Mouse (Mus musculus) liver, embryonic 12.5 days (tissue): ENCODE data around the gene B4gat1. TPM values are rescaled to one million over a fixed set of nuclear protein-coding genes. Genes with fewer than 3 reads are reported as not detected.

Source experiments
- ATAC-seq: fragments of 200-750 bp; cut with Nextera tagmentation; 2 replicates; pipeline ENCODE4 v1.8.0; 2017; ENCODE audit warnings: moderate number of reproducible peaks, mild to moderate bottlenecking, moderate library complexity
- H3K27ac ChIP-seq: fragments of 300-500 bp; sonication (generic); 2 replicates; pipeline ENCODE4 v1.5.1; 2016; ENCODE audit warnings: mild to moderate bottlenecking
- H3K27me3 ChIP-seq: fragments of 300-500 bp; sonication (generic); replicated peaks from 2 replicates; pipeline ENCODE4 v1.6.1; 2016; ENCODE audit warnings: mild to moderate bottlenecking, moderate library complexity
- H3K36me3 ChIP-seq: fragments of 300-500 bp; sonication (generic); 2 replicates; pipeline ENCODE4 v1.6.1; 2016; ENCODE audit warnings: mild to moderate bottlenecking, moderate library complexity
- H3K4me1 ChIP-seq: fragments of 300-500 bp; sonication (generic); 2 replicates; pipeline ENCODE4 v1.6.1; 2016
- H3K4me2 ChIP-seq: fragments of 300-500 bp; sonication (generic); 2 replicates; pipeline ENCODE4 v1.6.1; 2016; ENCODE audit warnings: mild to moderate bottlenecking, moderate library complexity
- H3K4me3 ChIP-seq: fragments of 300-500 bp; sonication (generic); 2 replicates; pipeline ENCODE4 v1.5.1; 2016; ENCODE audit warnings: mild to moderate bottlenecking, moderate library complexity
- H3K9ac ChIP-seq: fragments of 300-500 bp; sonication (generic); 2 replicates; pipeline ENCODE4 v1.6.1; 2016; ENCODE audit warnings: mild to moderate bottlenecking, moderate library complexity
- H3K9me3 ChIP-seq: fragments of 300-500 bp; sonication (generic); replicated peaks from 2 replicates; pipeline ENCODE4 v1.6.1; 2016; ENCODE audit warnings: mild to moderate bottlenecking, moderate library complexity
- WGBS: fragments of 180-500 bp; shearing (Covaris S2); methylation state at CpG from one replicate; pipeline ENCODE4 v1.1.7; 2016; ENCODE audit not compliant: insufficient replicate concordance; 5-methylcytosine and 5-hydroxymethylcytosine counted together
- polyA plus RNA-seq: library from polyadenylated mRNA; unstranded; fragments of >200 nt; fragmentation: Nextera tagmentation; extraction: Ambion mirVana; gene quantifications from 2 replicates; pipeline ENCODE4 v1.2.1, GENCODE M21; 2016

The B4gat1 gene
- polyA plus RNA-seq, 1 experiment from 2014 or later: 13.2 TPM

DNA sequence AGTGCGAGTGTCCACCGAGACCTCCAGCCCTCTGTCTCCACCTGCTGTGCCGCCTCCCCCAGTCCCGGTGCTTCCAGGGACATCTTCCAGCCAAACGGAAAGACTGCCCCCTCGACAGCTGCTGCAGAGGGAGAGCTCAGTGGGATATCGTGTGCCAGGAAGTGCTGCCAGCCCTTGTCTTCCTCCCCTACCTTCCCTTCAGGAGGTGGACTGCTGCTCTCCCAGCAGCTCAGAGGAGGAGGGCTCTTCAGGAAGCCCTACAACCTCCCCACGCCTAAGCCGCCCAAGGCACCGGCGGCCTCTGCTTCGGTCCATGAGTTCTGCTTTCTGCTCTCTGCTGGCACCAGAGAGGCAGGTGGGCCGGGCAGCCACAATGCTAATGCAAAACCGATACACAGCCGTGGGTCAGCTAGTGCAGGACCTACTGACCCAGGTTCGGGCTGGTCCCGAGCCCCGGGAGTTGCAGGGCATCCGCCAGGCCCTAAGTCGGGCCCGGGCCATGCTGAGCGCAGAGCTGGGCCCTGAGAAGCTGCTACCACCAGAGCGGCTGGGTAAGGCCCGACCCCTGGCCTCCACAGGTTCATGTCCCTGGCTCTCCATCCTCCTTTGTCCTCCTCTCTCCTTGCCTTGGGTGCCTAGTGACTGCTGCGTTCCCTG is 13.7 kb downstream of the B4gat1 start:
- Histone ChIP-seq H3K4me2 (no peak overlapping the region), H3K9ac (no peak overlapping the region), H3K4me3 (no peak overlapping the region), H3K27me3 (peaks cover 56% of the 10 kb centered on the region), H3K36me3 (peaks cover 26% of the 10 kb centered on the region), H3K4me1 (peaks cover 28% of the 10 kb centered on the region), H3K27ac (no peak overlapping the region), H3K9me3 (no peaks in the 10 kb centered on the region)
- 38% methylated on average over 25 of the region's 25 CpGs for whole genome bisulfite sequencing
- no peak for ATAC-seq

DNA sequence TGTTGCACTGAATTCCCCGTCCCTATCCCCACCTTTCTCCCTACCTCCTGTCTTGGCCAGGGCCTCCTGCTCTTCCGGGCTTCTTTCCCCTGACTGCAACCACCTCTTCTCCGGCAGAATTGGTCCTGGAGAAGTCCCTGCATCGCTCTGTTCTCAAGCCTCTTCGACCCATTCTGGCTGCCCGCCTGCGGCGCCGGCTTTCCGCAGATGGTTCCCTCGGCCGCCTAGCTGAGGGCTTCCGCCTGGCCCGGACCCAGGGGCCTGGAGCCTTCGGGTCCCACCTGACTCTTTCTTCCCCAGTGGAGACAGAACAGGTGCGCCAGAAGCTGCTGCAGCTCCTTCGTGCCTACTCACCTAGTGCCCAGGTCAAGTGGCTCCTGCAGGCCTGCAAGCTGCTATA is 14.2 kb downstream of the B4gat1 start:
- Histone ChIP-seq H3K4me2 (no peak overlapping the region), H3K36me3 (peaks cover 20% of the 10 kb centered on the region), H3K9me3 (no peaks in the 10 kb centered on the region), H3K27ac (no peak overlapping the region), H3K4me1 (peaks cover 31% of the 10 kb centered on the region), H3K4me3 (no peak overlapping the region), H3K27me3 (peaks cover 59% of the 10 kb centered on the region), H3K9ac (no peak overlapping the region)
- 65% methylated on average over 17 of the region's 17 CpGs for WGBS
- ATAC-seq: no peak

DNA sequence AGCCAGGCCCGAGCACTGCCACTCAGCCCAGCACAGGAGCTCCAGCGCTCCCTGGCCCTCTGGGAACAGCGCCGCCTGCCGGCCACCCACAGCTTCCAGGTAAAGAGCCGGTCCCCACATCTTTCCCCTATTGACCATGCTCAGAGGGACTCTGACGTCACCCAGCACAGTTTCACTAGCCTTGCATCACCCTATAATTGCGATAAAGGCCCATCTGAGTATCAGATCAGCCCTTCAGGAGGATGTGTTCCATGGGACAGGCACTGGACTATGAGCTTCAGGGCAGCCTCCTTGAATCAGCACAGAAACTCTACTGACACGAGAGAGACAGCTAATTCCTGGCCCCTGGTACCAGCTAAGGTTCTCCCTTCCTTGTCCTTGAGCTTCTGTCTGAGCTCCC is 15.3 kb downstream of the B4gat1 start:
- ATAC-seq: peak; percentile 20; the same call in 1 of the 2 replicates
- Histone ChIP-seq H3K36me3 (peaks cover 10% of the 10 kb centered on the region), H3K4me3 (no peak overlapping the region), H3K9me3 (no peaks in the 10 kb centered on the region), H3K4me2 (no peak overlapping the region), H3K27ac (no peak overlapping the region), H3K9ac (no peak overlapping the region), H3K4me1 (peaks cover 42% of the 10 kb centered on the region), H3K27me3 (peaks cover 63% of the 10 kb centered on the region)
- 27% methylated on average over 9 of the region's 9 CpGs for WGBS

DNA sequence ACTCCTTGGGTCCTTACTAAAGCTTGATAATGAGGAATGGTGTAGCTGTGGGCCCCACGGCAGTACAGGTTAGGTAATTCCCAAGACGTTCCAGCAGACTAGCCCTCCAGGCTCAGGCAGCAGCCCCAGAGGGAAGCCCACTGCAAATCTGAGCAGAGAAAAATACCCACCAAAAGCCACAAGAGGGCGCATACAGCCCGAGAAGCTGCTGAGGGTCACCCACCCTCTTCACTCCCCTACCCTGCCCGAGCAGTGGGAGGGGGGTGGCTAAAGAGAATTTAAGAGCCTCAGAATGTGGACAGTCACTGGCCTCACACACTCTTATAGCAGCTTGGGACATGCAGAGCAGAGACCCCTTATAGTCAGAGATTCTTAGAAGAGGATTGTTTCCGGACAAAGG is 17.6 kb downstream of the B4gat1 start:
- Histone ChIP-seq H3K9ac (no peak overlapping the region), H3K27me3 (peaks cover 56% of the 10 kb centered on the region), H3K4me1 (peaks cover 49% of the 10 kb centered on the region), H3K27ac (no peak overlapping the region), H3K36me3 (no peaks in the 10 kb centered on the region), H3K4me3 (no peak overlapping the region), H3K9me3 (no peaks in the 10 kb centered on the region), H3K4me2 (no peak overlapping the region)
- 18% methylated on average over 6 of the region's 6 CpGs for WGBS
- ATAC-seq: no peak

DNA sequence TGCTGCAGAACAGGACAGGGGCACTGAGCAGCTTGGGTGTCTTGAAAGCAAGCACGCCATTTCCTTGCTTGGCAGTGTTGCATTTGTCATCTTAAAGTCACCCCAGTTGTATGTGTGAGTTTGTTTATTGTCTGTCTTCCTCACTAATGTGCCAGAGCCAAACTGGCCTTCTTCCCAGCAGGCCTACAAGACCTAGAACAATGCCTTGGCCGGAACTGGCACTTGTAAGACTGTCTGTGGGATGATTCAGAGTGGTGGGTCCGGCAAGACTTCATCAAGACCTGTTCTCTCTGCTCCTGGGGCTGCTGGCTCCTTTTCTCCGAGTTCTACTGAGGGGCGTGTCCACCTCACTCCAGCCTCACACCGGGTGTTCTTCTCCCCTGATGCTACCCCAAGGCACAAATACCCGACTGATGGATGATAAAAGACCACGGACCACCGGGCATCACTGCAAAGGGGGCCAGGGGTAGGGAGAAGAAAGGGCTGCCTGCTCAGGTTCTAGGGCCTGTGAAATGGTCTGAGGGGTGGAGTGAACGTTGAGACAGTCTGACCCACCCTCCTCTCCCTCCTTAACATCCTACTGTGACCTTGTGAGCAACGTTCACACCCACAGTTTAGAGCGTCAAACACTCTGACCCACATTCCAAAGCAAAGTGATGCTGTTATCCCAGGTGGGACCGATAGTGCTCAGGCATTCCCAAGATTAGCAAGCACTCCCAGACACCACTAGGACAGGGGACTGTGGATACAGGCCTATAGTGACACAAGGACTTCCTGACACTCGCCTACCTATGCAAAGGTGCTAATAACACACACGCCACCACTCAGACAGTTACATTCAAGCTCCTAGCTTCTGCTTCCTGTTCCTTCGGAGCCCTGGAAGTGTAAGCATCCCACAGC is 19.5 kb downstream of the B4gat1 start:
- Histone ChIP-seq H3K9ac (no peak overlapping the region), H3K27ac (no peak overlapping the region), H3K4me1 (peaks cover 54% of the 10 kb centered on the region), H3K36me3 (no peaks in the 10 kb centered on the region), H3K4me3 (no peak overlapping the region), H3K9me3 (no peaks in the 10 kb centered on the region), H3K27me3 (peaks cover 45% of the 10 kb centered on the region), H3K4me2 (no peak overlapping the region)
- ATAC-seq: no peak
- 26% methylated on average over 16 of the region's 16 CpGs for WGBS

DNA sequence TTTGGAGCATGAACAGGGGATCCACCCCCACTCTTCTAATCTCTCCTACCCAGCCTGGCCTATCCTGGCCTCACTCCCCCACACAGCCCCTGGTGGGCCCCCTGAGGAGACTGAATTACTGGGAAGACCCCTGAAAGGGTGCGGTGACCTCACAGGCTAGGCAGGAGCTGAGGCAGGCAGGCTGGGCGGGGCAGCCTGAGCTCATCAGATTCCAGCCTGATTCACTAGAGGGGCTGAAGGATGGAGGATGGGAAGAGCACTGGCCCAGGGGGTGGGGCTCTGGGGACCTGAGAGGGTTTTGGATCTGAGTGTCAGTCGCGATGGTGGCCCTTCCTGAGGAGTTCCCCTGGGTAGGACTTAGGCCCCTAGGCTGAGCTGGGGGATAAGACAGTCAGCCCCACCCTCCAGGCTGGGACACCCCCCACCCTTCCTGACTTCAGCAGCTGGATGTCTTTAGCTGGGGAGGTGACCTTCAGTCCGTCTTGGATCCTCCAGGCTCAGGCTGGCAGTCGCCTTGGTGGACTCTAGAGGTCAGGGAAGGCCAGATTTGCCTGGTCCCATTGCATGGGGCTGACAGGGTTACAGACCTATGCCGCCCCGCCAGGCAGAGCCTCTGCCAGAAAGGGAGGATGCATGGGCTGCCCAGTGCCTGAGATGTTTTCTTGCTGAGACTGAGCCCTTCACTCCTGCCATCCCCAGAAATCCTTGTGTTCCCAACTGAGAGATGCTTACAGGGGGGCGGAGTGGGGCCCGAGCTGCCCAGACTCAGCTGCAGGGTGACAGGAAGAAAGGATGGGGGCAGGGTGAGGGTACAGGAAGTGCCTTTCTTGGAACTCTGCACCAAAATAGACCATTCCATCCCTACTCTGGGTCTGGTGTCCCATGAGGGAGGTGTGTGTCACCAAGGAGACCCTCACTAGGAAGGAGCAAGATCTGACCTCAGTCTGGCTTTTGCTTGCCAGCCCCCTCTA is 20.5 kb downstream of the B4gat1 start:
- H3K4me3 ChIP-seq: no peak overlapping the region
- H3K9me3 ChIP-seq: no peaks in the 10 kb centered on the region
- H3K27me3 ChIP-seq: peaks cover 38% of the 10 kb centered on the region
- peaks cover 54% of the 10 kb centered on the region for H3K4me1 ChIP-seq
- no peaks in the 10 kb centered on the region for H3K36me3 ChIP-seq
- 19% methylated on average over 10 of the region's 10 CpGs for WGBS
- H3K9ac ChIP-seq: no peak overlapping the region
- peak overlapping the region; percentile 4; the same call in 1 of the 2 replicates for H3K4me2 ChIP-seq
- H3K27ac ChIP-seq: peak overlapping the region; percentile 49
- peak; percentile 44 for ATAC-seq

DNA sequence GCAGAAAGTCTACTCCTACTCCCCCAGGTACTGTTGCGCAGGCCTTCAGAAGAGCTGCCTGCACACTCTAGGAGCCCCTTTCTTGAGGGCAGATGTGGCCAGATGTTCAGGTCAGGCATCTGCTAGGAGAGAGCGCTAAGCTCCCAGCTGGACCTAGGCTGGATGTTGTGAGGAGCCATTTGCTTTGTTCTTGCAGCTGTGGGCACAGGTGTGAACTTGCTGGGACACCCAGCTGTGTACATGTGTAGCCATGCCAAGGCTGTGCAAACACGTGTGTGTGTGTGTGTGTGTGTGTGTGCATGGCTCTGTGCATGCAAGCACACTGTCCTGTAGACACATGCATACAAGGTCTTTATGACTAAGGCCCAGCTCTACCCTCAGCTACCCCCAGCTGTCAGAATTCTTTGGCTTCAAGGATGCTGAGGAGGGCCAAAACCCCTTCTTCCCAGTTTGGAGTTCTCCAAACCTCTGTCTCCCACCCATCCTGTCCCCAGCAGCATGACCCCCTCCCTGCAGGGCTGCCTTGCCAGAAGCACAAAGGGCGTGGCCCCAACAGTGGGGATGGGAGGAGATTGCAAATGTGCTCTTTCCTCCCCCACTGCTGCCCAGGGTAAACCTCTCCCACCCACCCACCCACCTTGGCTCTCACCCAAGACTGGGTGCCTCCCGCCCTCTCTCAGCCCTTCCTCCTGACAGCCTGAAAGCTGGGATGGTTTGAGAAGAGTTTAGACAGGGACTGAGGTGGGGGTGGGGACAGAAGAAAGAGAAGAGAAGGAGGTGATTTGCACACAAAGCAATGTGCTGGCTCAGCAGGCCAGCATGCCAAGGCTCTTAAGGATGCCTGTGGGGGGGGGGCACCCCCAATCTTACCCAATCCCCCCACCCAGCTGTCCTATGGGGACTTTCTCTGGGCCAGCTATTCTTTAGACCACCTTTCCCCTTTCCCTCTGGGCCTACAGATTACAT is 22.0 kb downstream of the B4gat1 start:
- WGBS: 41% methylated on average over 5 of the region's 5 CpGs
- no peak overlapping the region for H3K9ac ChIP-seq
- no peak overlapping the region for H3K4me3 ChIP-seq
- H3K27ac ChIP-seq: peak overlapping the region; percentile 11; the same call in 1 of the 2 replicates
- no peak for ATAC-seq
- peaks cover 63% of the 10 kb centered on the region for H3K4me1 ChIP-seq
- no peaks in the 10 kb centered on the region for H3K36me3 ChIP-seq
- H3K27me3 ChIP-seq: peaks cover 26% of the 10 kb centered on the region
- no peak overlapping the region for H3K4me2 ChIP-seq
- no peaks in the 10 kb centered on the region for H3K9me3 ChIP-seq

DNA sequence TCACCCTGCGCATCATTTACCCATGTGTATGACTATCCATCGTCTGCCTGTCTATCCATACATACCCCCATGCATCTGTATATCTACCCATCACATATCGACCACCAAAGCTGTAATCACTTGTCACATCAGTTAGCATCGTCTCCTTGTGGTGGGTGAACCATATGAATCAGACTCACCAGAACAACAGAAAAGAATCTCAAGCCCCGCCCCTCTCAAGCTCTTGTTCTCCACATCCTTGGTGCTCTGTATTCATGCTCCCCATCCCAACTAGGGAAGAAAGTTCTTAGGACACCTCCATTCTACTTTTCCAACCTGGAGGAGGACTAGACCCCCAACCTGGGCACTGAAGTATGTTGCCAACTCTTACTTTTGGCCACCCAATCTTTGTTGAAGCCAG is 23.4 kb downstream of the B4gat1 start:
- Histone ChIP-seq H3K27me3 (peaks cover 25% of the 10 kb centered on the region), H3K4me3 (no peak overlapping the region), H3K9me3 (no peaks in the 10 kb centered on the region), H3K9ac (no peak overlapping the region), H3K27ac (no peak overlapping the region), H3K36me3 (no peaks in the 10 kb centered on the region), H3K4me2 (no peak overlapping the region), H3K4me1 (peaks cover 58% of the 10 kb centered on the region)
- 56% methylated on average over 5 of the region's 5 CpGs for WGBS
- ATAC-seq: no peak

DNA sequence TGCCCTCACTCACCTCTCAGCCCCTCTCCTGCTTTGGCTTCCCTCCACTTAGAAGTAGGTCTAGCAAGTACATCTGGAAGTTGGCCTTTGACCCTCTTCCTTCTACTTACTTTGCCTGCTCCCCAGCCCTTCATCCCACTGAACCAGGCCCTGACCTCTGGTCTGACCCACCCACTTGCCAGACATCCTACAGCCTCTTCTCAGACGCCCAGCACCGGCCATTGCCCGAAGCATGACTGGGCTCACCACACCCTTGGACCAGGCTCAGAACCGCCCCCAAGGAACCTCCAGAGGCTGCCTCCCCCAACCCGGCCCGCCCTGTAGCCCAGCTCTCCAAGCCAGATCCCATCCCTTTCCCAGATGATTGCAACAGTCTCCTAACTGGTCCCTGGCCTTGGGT is 23.8 kb downstream of the B4gat1 start:
- WGBS: 57% methylated on average over 6 of the region's 6 CpGs
- Histone ChIP-seq H3K27me3 (peaks cover 30% of the 10 kb centered on the region), H3K4me1 (peaks cover 61% of the 10 kb centered on the region), H3K4me2 (no peak overlapping the region), H3K27ac (no peak overlapping the region), H3K36me3 (no peaks in the 10 kb centered on the region), H3K4me3 (no peak overlapping the region), H3K9me3 (no peaks in the 10 kb centered on the region), H3K9ac (no peak overlapping the region)
- no peak for ATAC-seq

DNA sequence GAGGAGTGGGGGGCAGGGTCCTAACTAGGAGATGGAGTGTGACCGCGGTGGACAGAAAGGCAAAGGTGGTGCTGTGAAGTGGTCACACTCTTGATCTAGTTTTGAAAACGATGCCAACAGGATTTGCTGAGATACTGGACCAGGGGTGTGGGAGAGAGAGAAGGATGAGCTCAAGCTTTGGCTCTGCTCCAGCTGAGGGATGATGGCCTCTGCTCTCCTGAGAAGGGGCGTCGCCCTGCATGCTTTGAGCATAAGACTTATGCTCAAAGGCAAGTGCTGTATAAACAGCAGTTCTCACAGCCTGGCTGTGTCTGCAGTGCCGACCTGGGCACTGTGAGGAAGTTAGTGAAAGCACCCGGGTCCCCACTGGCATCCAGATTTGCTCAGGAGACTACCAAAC is 26.5 kb downstream of the B4gat1 start:
- Histone ChIP-seq H3K4me2 (no peak overlapping the region), H3K9ac (no peak overlapping the region), H3K27me3 (peaks cover 41% of the 10 kb centered on the region), H3K4me1 (peaks cover 63% of the 10 kb centered on the region), H3K4me3 (no peak overlapping the region), H3K36me3 (no peaks in the 10 kb centered on the region), H3K27ac (no peak overlapping the region), H3K9me3 (no peaks in the 10 kb centered on the region)
- ATAC-seq: no peak
- 61% methylated on average over 7 of the region's 7 CpGs for WGBS
